Mouse (Mus musculus): ENCODE data around the gene Tmem232. TPM values are rescaled to one million over a fixed set of nuclear protein-coding genes. Genes with fewer than 3 reads are reported as not detected.

Gene Tmem232
- polyA plus RNA-seq (2015; fragmentation: Nextera tagmentation; extraction: Ambion mirVana), result 1.2 and 1.4 TPM in 2 replicates

- WGBS, result 14% methylated on average over 26 of the region's 26 CpGs
- peak within 1 kb of the TSS; percentile 44 for H3K9ac ChIP-seq (replicated peaks)
- no peaks in the 10 kb centered on the region for H3K9me3 ChIP-seq (replicated peaks)
- peaks cover 5% of the 10 kb centered on the region for H3K4me1 ChIP-seq
- peak within 1 kb of the TSS; percentile 64 for H3K4me2 ChIP-seq
- H3K27ac ChIP-seq (replicated peaks), result peak within 1 kb of the TSS; percentile 41; the same call in 1 of the 2 replicates
- ATAC-seq (ENCODE audit: low FRiP score), result peak; percentile 86
- no peaks in the 10 kb centered on the region for H3K36me3 ChIP-seq
- H3K27me3 ChIP-seq (replicated peaks), result no peaks in the 10 kb centered on the region
- peak within 1 kb of the TSS; percentile 38 for H3K4me3 ChIP-seq (replicated peaks)
Measured at GRCm38 (mm10) chr17:65540441-65541272, at the start of gene Tmem232. TSS of gene Tmem232 (minus strand) at chr17:65540782.

- H3K9me3 ChIP-seq (replicated peaks), result no peaks in the 10 kb centered on the region
- no peaks in the 10 kb centered on the region for H3K27me3 ChIP-seq (replicated peaks)
- 76% methylated on average over 3 of the region's 3 CpGs for whole genome bisulfite sequencing
- ATAC-seq (ENCODE audit: low FRiP score), result no peak
- no peak overlapping the region for H3K4me3 ChIP-seq (replicated peaks)
- no peak overlapping the region for H3K27ac ChIP-seq (replicated peaks)
- no peaks in the 10 kb centered on the region for H3K36me3 ChIP-seq
- H3K4me2 ChIP-seq, result no peak overlapping the region
- no peaks in the 10 kb centered on the region for H3K4me1 ChIP-seq
- no peak overlapping the region for H3K9ac ChIP-seq (replicated peaks)
Measured at GRCm38 (mm10) chr17:65586892-65587291, 46.3 kb upstream of the Tmem232 start.

- Histone ChIP-seq H3K36me3 (peaks cover 13% of the 10 kb centered on the region), H3K4me3 (replicated peaks) (no peak overlapping the region), H3K9me3 (replicated peaks) (no peaks in the 10 kb centered on the region), H3K27me3 (replicated peaks) (no peaks in the 10 kb centered on the region), H3K4me2 (no peak overlapping the region), H3K4me1 (no peaks in the 10 kb centered on the region), H3K9ac (replicated peaks) (no peak overlapping the region), H3K27ac (replicated peaks) (no peak overlapping the region)
- no peak for ATAC-seq (ENCODE audit: low FRiP score)
- WGBS, result 64% methylated on average over 5 of the region's 5 CpGs
Measured at GRCm38 (mm10) chr17:65581440-65581839, 40.9 kb upstream of the Tmem232 start.

GRCm38 (mm10) chr17:65579766-65580165 lies 39.2 kb upstream of the Tmem232 start:
- Histone ChIP-seq H3K9ac (replicated peaks) (no peak overlapping the region), H3K4me2 (no peak overlapping the region), H3K27ac (replicated peaks) (no peak overlapping the region), H3K27me3 (replicated peaks) (no peaks in the 10 kb centered on the region), H3K4me1 (no peaks in the 10 kb centered on the region), H3K36me3 (peaks cover 13% of the 10 kb centered on the region), H3K9me3 (replicated peaks) (no peaks in the 10 kb centered on the region), H3K4me3 (replicated peaks) (no peak overlapping the region)
- WGBS, result 95% methylated on average over 7 of the region's 7 CpGs
- ATAC-seq (ENCODE audit: low FRiP score), result no peak

GRCm38 (mm10) chr17:65575339-65575738 lies 34.8 kb upstream of the Tmem232 start:
- H3K36me3 ChIP-seq, result peaks cover 8% of the 10 kb centered on the region
- H3K27me3 ChIP-seq (replicated peaks), result no peaks in the 10 kb centered on the region
- no peak overlapping the region for H3K4me3 ChIP-seq (replicated peaks)
- H3K9ac ChIP-seq (replicated peaks), result no peak overlapping the region
- no peak for ATAC-seq (ENCODE audit: low FRiP score)
- 59% methylated on average over 1 of the region's 1 CpGs for WGBS
- no peaks in the 10 kb centered on the region for H3K4me1 ChIP-seq
- H3K4me2 ChIP-seq, result no peak overlapping the region
- no peak overlapping the region for H3K27ac ChIP-seq (replicated peaks)
- no peaks in the 10 kb centered on the region for H3K9me3 ChIP-seq (replicated peaks)

GRCm38 (mm10) chr17:65574850-65575249 lies 34.3 kb upstream of the Tmem232 start:
- no peaks in the 10 kb centered on the region for H3K9me3 ChIP-seq (replicated peaks)
- H3K4me1 ChIP-seq, result no peaks in the 10 kb centered on the region
- H3K4me3 ChIP-seq (replicated peaks), result no peak overlapping the region
- H3K27me3 ChIP-seq (replicated peaks), result no peaks in the 10 kb centered on the region
- no peak overlapping the region for H3K9ac ChIP-seq (replicated peaks)
- no peak overlapping the region for H3K27ac ChIP-seq (replicated peaks)
- ATAC-seq (ENCODE audit: low FRiP score), result peak; percentile 27; the same call in 1 of the 2 replicates
- peaks cover 5% of the 10 kb centered on the region; the same call in 1 of the 2 replicates for H3K36me3 ChIP-seq
- WGBS, result 68% methylated on average over 8 of the region's 8 CpGs
- H3K4me2 ChIP-seq, result no peak overlapping the region

GRCm38 (mm10) chr17:65571866-65572265 lies 31.3 kb upstream of the Tmem232 start:
- no peak overlapping the region for H3K27ac ChIP-seq (replicated peaks)
- WGBS, result 89% methylated on average over 9 of the region's 9 CpGs

GRCm38 (mm10) chr17:65571466-65571865 lies 30.9 kb upstream of the Tmem232 start:
- no peaks in the 10 kb centered on the region for H3K9me3 ChIP-seq (replicated peaks)
- no peaks in the 10 kb centered on the region for H3K36me3 ChIP-seq
- ATAC-seq (ENCODE audit: low FRiP score), result no peak
- no peak overlapping the region for H3K27ac ChIP-seq (replicated peaks)
- H3K27me3 ChIP-seq (replicated peaks), result no peaks in the 10 kb centered on the region
- no peaks in the 10 kb centered on the region for H3K4me1 ChIP-seq
- H3K4me2 ChIP-seq, result no peak overlapping the region
- no peak overlapping the region for H3K4me3 ChIP-seq (replicated peaks)
- 94% methylated on average over 8 of the region's 8 CpGs for WGBS
- H3K9ac ChIP-seq (replicated peaks), result no peak overlapping the region

More at GRCm38 (mm10) chr17:65571866-65572265, 31.3 kb upstream of the Tmem232 start:
- Histone ChIP-seq H3K4me3 (replicated peaks) (no peak overlapping the region), H3K9me3 (replicated peaks) (no peaks in the 10 kb centered on the region), H3K9ac (replicated peaks) (no peak overlapping the region), H3K4me1 (no peaks in the 10 kb centered on the region), H3K27me3 (replicated peaks) (no peaks in the 10 kb centered on the region), H3K4me2 (no peak overlapping the region), H3K36me3 (no peaks in the 10 kb centered on the region)
- no peak for ATAC-seq (ENCODE audit: low FRiP score)

GRCm38 (mm10) chr17:65564189-65564588 lies 23.6 kb upstream of the Tmem232 start:
- Histone ChIP-seq H3K4me3 (replicated peaks) (no peak overlapping the region), H3K4me1 (no peaks in the 10 kb centered on the region), H3K27ac (replicated peaks) (no peak overlapping the region), H3K36me3 (no peaks in the 10 kb centered on the region), H3K9ac (replicated peaks) (no peak overlapping the region), H3K4me2 (no peak overlapping the region), H3K27me3 (replicated peaks) (no peaks in the 10 kb centered on the region; the same call in 1 of the 2 replicates), H3K9me3 (replicated peaks) (no peaks in the 10 kb centered on the region)
- no peak for ATAC-seq (ENCODE audit: low FRiP score)
- WGBS, result 71% methylated on average over 5 of the region's 5 CpGs

- Histone ChIP-seq H3K4me2 (no peak overlapping the region), H3K27ac (replicated peaks) (no peak overlapping the region), H3K36me3 (no peaks in the 10 kb centered on the region), H3K4me1 (no peaks in the 10 kb centered on the region), H3K9ac (replicated peaks) (no peak overlapping the region), H3K9me3 (replicated peaks) (no peaks in the 10 kb centered on the region), H3K27me3 (replicated peaks) (no peaks in the 10 kb centered on the region; the same call in 1 of the 2 replicates), H3K4me3 (replicated peaks) (no peak overlapping the region)
- ATAC-seq (ENCODE audit: low FRiP score), result no peak
- 59% methylated on average over 6 of the region's 6 CpGs for WGBS
Measured at GRCm38 (mm10) chr17:65563345-65563744, 22.8 kb upstream of the Tmem232 start.

GRCm38 (mm10) chr17:65562761-65563160 lies 22.2 kb upstream of the Tmem232 start:
- WGBS, result 7% methylated on average over 5 of the region's 5 CpGs
- no peaks in the 10 kb centered on the region for H3K9me3 ChIP-seq (replicated peaks)
- no peak for ATAC-seq (ENCODE audit: low FRiP score)
- no peak overlapping the region for H3K4me3 ChIP-seq (replicated peaks)
- no peaks in the 10 kb centered on the region for H3K36me3 ChIP-seq
- H3K27ac ChIP-seq (replicated peaks), result no peak overlapping the region
- H3K4me1 ChIP-seq, result no peaks in the 10 kb centered on the region
- H3K4me2 ChIP-seq, result no peak overlapping the region
- no peak overlapping the region for H3K9ac ChIP-seq (replicated peaks)
- H3K27me3 ChIP-seq (replicated peaks), result no peaks in the 10 kb centered on the region; the same call in 1 of the 2 replicates

- 70% methylated on average over 6 of the region's 6 CpGs for WGBS
- Histone ChIP-seq H3K4me3 (replicated peaks) (no peak overlapping the region), H3K9me3 (replicated peaks) (no peaks in the 10 kb centered on the region), H3K4me1 (no peaks in the 10 kb centered on the region), H3K27me3 (replicated peaks) (no peaks in the 10 kb centered on the region; the same call in 1 of the 2 replicates), H3K27ac (replicated peaks) (no peak overlapping the region), H3K36me3 (no peaks in the 10 kb centered on the region), H3K4me2 (no peak overlapping the region), H3K9ac (replicated peaks) (no peak overlapping the region)
- no peak for ATAC-seq (ENCODE audit: low FRiP score)
Measured at GRCm38 (mm10) chr17:65561361-65562015, 20.9 kb upstream of the Tmem232 start.
